Mouse (Mus musculus): Measurements from ENCODE around the gene H2-M11.

The H2-M11 gene

DNA sequence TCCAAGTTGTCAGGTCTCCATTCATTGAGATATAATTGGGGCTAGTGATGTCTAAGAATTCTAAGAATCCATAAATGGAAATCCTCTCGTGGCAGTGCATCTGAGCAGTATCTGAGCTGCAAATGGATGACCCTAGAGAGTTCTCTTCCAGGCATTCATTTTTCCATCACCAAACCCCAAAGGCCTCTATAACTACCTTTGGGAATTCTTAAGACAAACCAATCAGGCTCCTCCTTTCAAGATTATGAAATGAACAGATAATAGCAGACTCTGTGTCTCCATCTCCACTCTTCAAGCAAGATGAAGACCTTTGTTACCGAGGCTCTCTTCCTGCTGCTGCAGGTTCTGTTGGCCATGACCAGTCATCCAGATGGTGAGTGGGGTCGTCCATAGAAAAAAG lies at the start of gene H2-M11:
TSS of gene H2-M11 (plus strand) at position 301 of the 400 bp plus-strand sequence.
- no peak for DNase-seq (ENCODE audit: low read depth in 2 of 2, low spot score in 2 of 2)

DNA sequence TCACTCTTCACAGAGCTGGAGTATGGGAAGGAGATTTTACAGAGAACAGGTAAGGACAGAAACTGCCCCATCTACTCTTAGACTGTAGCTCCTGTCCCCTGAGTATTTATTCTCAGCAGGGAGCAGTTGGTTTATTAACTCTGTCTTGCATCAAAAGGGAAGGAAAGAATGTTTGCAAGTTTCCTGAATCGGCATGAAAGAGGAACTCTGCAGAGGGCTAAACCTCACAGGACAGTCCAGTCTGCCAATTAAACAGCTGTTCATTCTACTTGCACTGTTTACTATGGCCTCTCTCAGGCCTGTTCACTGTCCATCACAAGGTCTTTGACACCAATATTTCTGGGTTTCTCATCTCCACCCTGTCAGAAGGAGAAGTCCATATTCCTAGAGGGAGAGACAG lies 46.4 kb upstream of the H2-M11 start:
- DNase-seq (ENCODE audit: low read depth in 2 of 2, low spot score in 2 of 2), result no peak

DNA sequence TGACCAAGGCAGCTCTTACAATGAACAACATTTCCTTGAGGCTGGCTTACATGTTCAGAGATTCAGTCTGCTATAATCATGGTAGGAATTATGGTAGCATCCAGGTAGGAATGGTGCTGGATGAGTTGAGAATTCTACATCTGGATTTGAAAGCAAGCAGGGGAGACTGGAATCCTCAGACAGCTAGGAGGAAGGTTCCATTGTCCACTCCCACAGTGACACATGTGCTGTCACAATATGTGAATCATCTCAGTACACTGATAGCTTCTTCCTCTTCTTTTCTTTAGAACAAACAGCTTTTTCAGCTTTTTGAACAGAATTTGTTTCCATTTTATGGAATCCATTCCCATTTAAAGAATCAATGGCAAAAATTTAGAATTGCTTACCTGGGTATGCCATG lies 43.0 kb upstream of the H2-M11 start:
- no peak for DNase-seq (ENCODE audit: low read depth in 2 of 2, low spot score in 2 of 2)

All from CD8-positive naive resting alpha-beta T cell, adult 2 months (primary cell).